Mouse (Mus musculus): ENCODE data around the gene Pxn. TPM values are rescaled to one million over a fixed set of nuclear protein-coding genes. Genes with fewer than 3 reads are reported as not detected.

Pxn gene
- polyA plus RNA-seq, 2 experiments, result 4.8 to 12.9 TPM

- peak overlapping the region; percentile 5 to 26; a peak in 2 of 4 replicates for H3K4me3 ChIP-seq (ENCODE audit: insufficient read depth in 1 of 2, low read depth in 2 of 2, low read length in 2 of 2)
- peak overlapping the region; percentile 39 for H3K27ac ChIP-seq
- no peaks in the 10 kb centered on the region for H3K9me3 ChIP-seq (ENCODE audit: control insufficient read depth, low read length)
- peaks cover 2% of the 10 kb centered on the region; the same call in 1 of the 2 replicates for H3K36me3 ChIP-seq (replicated peaks; ENCODE audit: control insufficient read depth, insufficient read depth, low read depth)
- no peak for TF ChIP-seq EP300 (IDR thresholded peaks at IDR 0.05; ENCODE audit: low read depth)
- no peak for TF ChIP-seq CTCF (IDR thresholded peaks at IDR 0.05; ENCODE audit: low read depth)
- H3K27me3 ChIP-seq (ENCODE audit: control insufficient read depth, insufficient read depth, low read length), result no peaks in the 10 kb centered on the region
- H3K4me1 ChIP-seq (replicated peaks; ENCODE audit: control insufficient read depth in 2 of 2, insufficient read depth in 2 of 2, low read length in 1 of 2), result peaks cover 5 to 15% of the 10 kb centered on the region in 2 experiments; a peak in 3 of 4 replicates
- peak overlapping the region; percentile 50 for H3K4me2 ChIP-seq (ENCODE audit: low read depth)
- DNase-seq (ENCODE audit: low read depth in 3 of 3, low spot score in 3 of 3) (no peak), ATAC-seq (ENCODE audit: insufficient read depth) (peak; percentile 70)
- H3K9ac ChIP-seq (replicated peaks), result no peak overlapping the region
- 45% methylated on average over 17 of the region's 17 CpGs for WGBS (ENCODE audit: insufficient replicate concordance)
Observed at GRCm38 (mm10) chr5:115543509-115544253, 37.2 kb downstream of the Pxn start.

- Histone ChIP-seq H3K36me3 (replicated peaks; ENCODE audit: control insufficient read depth, insufficient read depth, low read depth) (peaks cover 2% of the 10 kb centered on the region; the same call in 1 of the 2 replicates), H3K27me3 (ENCODE audit: control insufficient read depth, insufficient read depth, low read length) (no peaks in the 10 kb centered on the region), H3K4me2 (ENCODE audit: low read depth) (no peak overlapping the region), H3K4me1 (replicated peaks; ENCODE audit: control insufficient read depth in 2 of 2, insufficient read depth in 2 of 2, low read length in 1 of 2) (peaks cover 5 to 15% of the 10 kb centered on the region in 2 experiments; a peak in 3 of 4 replicates), H3K27ac (no peak overlapping the region), H3K9ac (replicated peaks) (no peak overlapping the region), H3K9me3 (ENCODE audit: control insufficient read depth, low read length) (no peaks in the 10 kb centered on the region), H3K4me3 (ENCODE audit: insufficient read depth in 1 of 2, low read depth in 2 of 2, low read length in 2 of 2) (no peak overlapping the region)
- no peak for DNase-seq (ENCODE audit: low read depth in 3 of 3, low spot score in 3 of 3)
- WGBS (ENCODE audit: insufficient replicate concordance), result 55% methylated on average over 18 of the region's 18 CpGs
- no peak for TF ChIP-seq CTCF (IDR thresholded peaks at IDR 0.05; ENCODE audit: low read depth)
- no peak for TF ChIP-seq EP300 (IDR thresholded peaks at IDR 0.05; ENCODE audit: low read depth)
- ATAC-seq (ENCODE audit: insufficient read depth), result no peak
Observed at GRCm38 (mm10) chr5:115544655-115545185, 38.2 kb downstream of the Pxn start.

- H3K27me3 ChIP-seq (ENCODE audit: control insufficient read depth, insufficient read depth, low read length), result no peaks in the 10 kb centered on the region
- H3K36me3 ChIP-seq (replicated peaks; ENCODE audit: control insufficient read depth, insufficient read depth, low read depth), result peaks cover 2% of the 10 kb centered on the region; the same call in 1 of the 2 replicates
- no peak for TF ChIP-seq CTCF (IDR thresholded peaks at IDR 0.05; ENCODE audit: low read depth)
- no peak for TF ChIP-seq EP300 (IDR thresholded peaks at IDR 0.05; ENCODE audit: low read depth)
- no peaks in the 10 kb centered on the region for H3K9me3 ChIP-seq (ENCODE audit: control insufficient read depth, low read length)
- 88% methylated on average over 14 of the region's 14 CpGs for WGBS (ENCODE audit: insufficient replicate concordance)
- H3K4me2 ChIP-seq (ENCODE audit: low read depth), result no peak overlapping the region
- ATAC-seq (ENCODE audit: insufficient read depth) (no peak), DNase-seq (ENCODE audit: low read depth in 3 of 3, low spot score in 3 of 3) (no peak)
- H3K27ac ChIP-seq, result no peak overlapping the region
- no peak overlapping the region for H3K4me3 ChIP-seq (ENCODE audit: insufficient read depth in 1 of 2, low read depth in 2 of 2, low read length in 2 of 2)
- H3K4me1 ChIP-seq (replicated peaks; ENCODE audit: control insufficient read depth in 2 of 2, insufficient read depth in 2 of 2, low read length in 1 of 2), result peaks cover 5 to 15% of the 10 kb centered on the region in 2 experiments; a peak in 3 of 4 replicates
- no peak overlapping the region for H3K9ac ChIP-seq (replicated peaks)
Observed at GRCm38 (mm10) chr5:115545636-115546035, 39.2 kb downstream of the Pxn start.

GRCm38 (mm10) chr5:115546536-115546935 lies 40.1 kb downstream of the Pxn start:
- H3K36me3 ChIP-seq (replicated peaks; ENCODE audit: control insufficient read depth, insufficient read depth, low read depth), result peaks cover 2% of the 10 kb centered on the region; the same call in 1 of the 2 replicates

GRCm38 (mm10) chr5:115547014-115547413 lies 40.5 kb downstream of the Pxn start:
- ATAC-seq (ENCODE audit: insufficient read depth), result no peak
- Histone ChIP-seq H3K36me3 (replicated peaks; ENCODE audit: control insufficient read depth, insufficient read depth, low read depth) (peaks cover 2% of the 10 kb centered on the region; the same call in 1 of the 2 replicates), H3K9me3 (ENCODE audit: control insufficient read depth, low read length) (no peaks in the 10 kb centered on the region), H3K27ac (no peak overlapping the region), H3K9ac (replicated peaks) (no peak overlapping the region), H3K4me2 (ENCODE audit: low read depth) (no peak overlapping the region), H3K27me3 (ENCODE audit: control insufficient read depth, insufficient read depth, low read length) (no peaks in the 10 kb centered on the region), H3K4me1 (replicated peaks; ENCODE audit: control insufficient read depth in 2 of 2, insufficient read depth in 2 of 2, low read length in 1 of 2) (peaks cover 5 to 14% of the 10 kb centered on the region in 2 experiments; a peak in 3 of 4 replicates), H3K4me3 (ENCODE audit: insufficient read depth in 1 of 2, low read depth in 2 of 2, low read length in 2 of 2) (no peak overlapping the region)
- TF ChIP-seq EP300 (IDR thresholded peaks at IDR 0.05; ENCODE audit: low read depth) (no peak), CTCF (IDR thresholded peaks at IDR 0.05; ENCODE audit: low read depth) (no peak)
- DNase-seq (ENCODE audit: low read depth in 3 of 3, low spot score in 3 of 3), result no peak
- WGBS (ENCODE audit: insufficient replicate concordance), result 78% methylated on average over 6 of the region's 6 CpGs

More at GRCm38 (mm10) chr5:115546536-115546935, 40.1 kb downstream of the Pxn start:
- H3K4me1 ChIP-seq (replicated peaks; ENCODE audit: control insufficient read depth in 2 of 2, insufficient read depth in 2 of 2, low read length in 1 of 2), result peaks cover 5 to 15% of the 10 kb centered on the region in 2 experiments; a peak in 3 of 4 replicates
- H3K4me3 ChIP-seq (ENCODE audit: insufficient read depth in 1 of 2, low read depth in 2 of 2, low read length in 2 of 2), result no peak overlapping the region
- 80% methylated on average over 11 of the region's 11 CpGs for WGBS (ENCODE audit: insufficient replicate concordance)
- no peak overlapping the region for H3K4me2 ChIP-seq (ENCODE audit: low read depth)
- no peak overlapping the region for H3K9ac ChIP-seq (replicated peaks)
- no peaks in the 10 kb centered on the region for H3K27me3 ChIP-seq (ENCODE audit: control insufficient read depth, insufficient read depth, low read length)
- ATAC-seq (ENCODE audit: insufficient read depth) (no peak), DNase-seq (ENCODE audit: low read depth in 3 of 3, low spot score in 3 of 3) (no peak)
- H3K9me3 ChIP-seq (ENCODE audit: control insufficient read depth, low read length), result no peaks in the 10 kb centered on the region
- no peak overlapping the region for H3K27ac ChIP-seq
- TF ChIP-seq EP300 (IDR thresholded peaks at IDR 0.05; ENCODE audit: low read depth) (no peak), CTCF (IDR thresholded peaks at IDR 0.05; ENCODE audit: low read depth) (no peak)

All from liver, embryonic 14.5 days (tissue).